ENCODE assay signal across 13 mouse cellular contexts in the genomic region with DNA sequence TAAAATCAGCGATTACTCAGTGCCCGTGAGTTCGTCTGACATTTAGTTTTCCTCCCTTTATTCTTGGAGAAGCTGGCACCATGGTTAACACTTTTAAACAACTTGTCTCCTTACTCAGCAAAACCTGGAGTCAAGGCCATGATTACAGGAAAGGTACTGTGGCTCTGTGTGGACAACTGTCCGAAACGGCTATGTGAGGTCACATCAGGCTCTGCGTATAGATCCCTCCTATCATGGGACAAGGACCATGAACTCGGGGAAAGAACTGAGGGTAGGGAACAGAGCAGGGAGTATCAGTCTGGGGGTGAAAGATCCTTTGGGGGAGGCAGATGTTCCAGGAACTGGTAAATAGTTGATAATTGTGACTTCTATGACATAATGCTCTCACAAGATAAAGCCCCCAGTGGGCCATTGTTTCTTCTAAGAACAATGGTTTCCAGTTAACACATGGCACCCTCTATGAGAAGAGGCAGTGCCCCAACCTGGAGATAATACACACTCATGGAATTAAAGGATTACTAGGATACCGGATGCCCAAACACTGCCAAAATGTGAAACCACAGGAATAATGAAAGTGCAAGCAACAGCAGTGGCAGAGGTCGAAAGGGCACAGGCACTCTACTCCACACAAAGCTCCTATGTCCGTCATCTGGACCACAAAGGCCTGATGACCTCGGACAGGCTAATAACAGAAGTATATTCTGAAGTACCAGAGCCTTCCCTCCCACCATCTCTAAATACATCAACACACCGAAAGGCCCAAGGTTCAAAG.
DNase-seq lines count a peak whose midpoint lies in the region; ATAC-seq and TF ChIP-seq lines count a peak whose summit lies in the region.
"Had no signal": no experiment of that assay in that cellular context is flagged by ENCODE, and none has a peak within 500 bp of the region (broad histone marks: within the 10 kb centered on the region; RNA-seq: fewer than 3 reads in every experiment).

No protein-coding gene starts in this region.

- H3K9ac ChIP-seq in heart, embryonic 12.5 days = no peak overlapping the region
- no peak overlapping the region for H3K9ac ChIP-seq in liver, embryonic 11.5 days (ENCODE audit: low read depth, low read length)
- no peak overlapping the region for H3K9ac ChIP-seq in limb, embryonic 11.5 days (ENCODE audit: low read length)

- H3K4me1 ChIP-seq in heart, embryonic 12.5 days (replicated peaks) = peaks cover 80% of the 10 kb centered on the region
- peaks cover 8% of the 10 kb centered on the region for H3K4me1 ChIP-seq in liver, embryonic 11.5 days (replicated peaks; ENCODE audit: control insufficient read depth, insufficient read depth, low read length)
- H3K4me1 ChIP-seq in cortical plate, adult 2 months (ENCODE audit: control insufficient read depth, insufficient read depth, low read length) = peaks cover 9% of the 10 kb centered on the region
- H3K4me1 ChIP-seq in limb, embryonic 11.5 days (ENCODE audit: control insufficient read depth, insufficient read depth, low read length) = peaks cover 49% of the 10 kb centered on the region

- intact Hi-C loops in gastrocnemius, postnatal 36 days (cut with DNase I) = no loop called here

- no peaks in the 10 kb centered on the region for H3K9me3 ChIP-seq in heart, embryonic 12.5 days (replicated peaks)
- H3K9me3 ChIP-seq in liver, embryonic 11.5 days (ENCODE audit: control insufficient read depth, low read length) = no peaks in the 10 kb centered on the region
- H3K9me3 ChIP-seq in limb, embryonic 11.5 days (ENCODE audit: control insufficient read depth, low read length) = no peaks in the 10 kb centered on the region

- no peaks in the 10 kb centered on the region for H3K27me3 ChIP-seq in heart, embryonic 12.5 days (replicated peaks)
- no peaks in the 10 kb centered on the region for H3K27me3 ChIP-seq in liver, embryonic 11.5 days (replicated peaks; ENCODE audit: control insufficient read depth, insufficient read depth, low read length)
- H3K27me3 ChIP-seq in limb, embryonic 11.5 days (ENCODE audit: control insufficient read depth, insufficient read depth, low read length) = no peaks in the 10 kb centered on the region

- no peak for TF ChIP-seq CTCF in cortical plate, adult 2 months (IDR thresholded peaks at IDR 0.05; ENCODE audit: extremely low read depth, insufficient read depth, low read length)

- ATAC-seq in heart, embryonic 12.5 days (ENCODE audit: insufficient number of reproducible peaks, low FRiP score) = no peak
- ATAC-seq in liver, embryonic 11.5 days (replicated peaks; ENCODE audit: low FRiP score) = peak; percentile 23; the same call in 1 of the 2 replicates
- no peak for ATAC-seq in limb, embryonic 11.5 days (ENCODE audit: insufficient number of reproducible peaks, low FRiP score, low TSS enrichment, low read depth)
- ATAC-seq: CD4-positive, CD25-positive, alpha-beta regulatory T cell, adult 4 months had no signal

- no peaks in the 10 kb centered on the region for H3K36me3 ChIP-seq in heart, embryonic 12.5 days
- no peaks in the 10 kb centered on the region for H3K36me3 ChIP-seq in liver, embryonic 11.5 days (ENCODE audit: control insufficient read depth, insufficient read depth, low read length)
- no peaks in the 10 kb centered on the region for H3K36me3 ChIP-seq in limb, embryonic 11.5 days (ENCODE audit: control insufficient read depth, insufficient read depth, low read length)

- H3K4me2 ChIP-seq in heart, embryonic 12.5 days = no peak overlapping the region
- H3K4me2 ChIP-seq in liver, embryonic 11.5 days = no peak overlapping the region
- H3K4me2 ChIP-seq in limb, embryonic 11.5 days (ENCODE audit: low read depth, severe bottlenecking) = no peak overlapping the region

- TF ChIP-seq POLR2A in cortical plate, adult 2 months (IDR thresholded peaks at IDR 0.05; ENCODE audit: extremely low read depth, insufficient read depth, low read length) = no peak

- DNase-seq in heart, adult 18-20 months = no peak
- no peak for DNase-seq in liver, embryonic 11.5 days (ENCODE audit: low spot score)
- no peak for DNase-seq in liver
- DNase-seq in limb, embryonic 11.5 days (ENCODE audit: low spot score) = no peak
- no peak for DNase-seq in gastrocnemius, postnatal 36 days
- DNase-seq in adrenal gland, adult 2 months = no peak
- DNase-seq: cerebellum, adult 9-10 months; kidney, postnatal 10 days; lung, postnatal 36 days; right cerebral cortex, postnatal 4 days had no signal

- no peak overlapping the region for H3K4me3 ChIP-seq in heart, embryonic 12.5 days
- no peak overlapping the region for H3K4me3 ChIP-seq in liver, embryonic 11.5 days (ENCODE audit: low read depth, low read length)
- no peak overlapping the region for H3K4me3 ChIP-seq in cortical plate, adult 2 months (ENCODE audit: insufficient read depth, low read length)
- no peak overlapping the region for H3K4me3 ChIP-seq in limb, embryonic 11.5 days (ENCODE audit: low read depth, low read length)

- H3K27ac ChIP-seq in heart, embryonic 12.5 days (ENCODE audit: poor library complexity, severe bottlenecking) = peak overlapping the region; percentile 93
- no peak overlapping the region for H3K27ac ChIP-seq in liver, embryonic 11.5 days (ENCODE audit: low read depth, low read length)
- H3K27ac ChIP-seq in cortical plate, adult 2 months (ENCODE audit: insufficient read depth, low read length) = peak overlapping the region; percentile 4; the same call in 1 of the 2 replicates
- H3K27ac ChIP-seq in limb, embryonic 11.5 days (replicated peaks; ENCODE audit: low read depth, low read length) = peak overlapping the region; percentile 39; the same call in 1 of the 2 replicates

- WGBS in heart, embryonic 12.5 days = 57% methylated on average over 12 of the region's 12 CpGs
- WGBS in liver, embryonic 11.5 days = 65% methylated on average over 12 of the region's 12 CpGs
- 53% methylated on average over 12 of the region's 12 CpGs for WGBS in limb, embryonic 11.5 days
